32 mouse cellular contexts compared by ENCODE assay signal in genomic region chr9:65363684-65364083, GRCm38 (mm10). TPM values are rescaled to one million over a fixed set of nuclear protein-coding genes. Genes with fewer than 3 reads are reported as not detected.
DNase-seq lines count a peak whose midpoint lies in the region; ATAC-seq lines count a peak whose summit lies in the region.
"Had no signal": no experiment of that assay in that cellular context is flagged by ENCODE, and none has a peak within 500 bp of the region (broad histone marks: within the 10 kb centered on the region; RNA-seq: fewer than 3 reads in every experiment).

No protein-coding gene starts in this region.

- H3K9ac ChIP-seq in heart, embryonic 14.5 days (ENCODE audit: low read length) = no peak overlapping the region
- no peak overlapping the region for H3K9ac ChIP-seq in neural tube, embryonic 11.5 days (ENCODE audit: low read length)
- no peak overlapping the region for H3K9ac ChIP-seq in neural tube, embryonic 15.5 days (replicated peaks)
- H3K9ac ChIP-seq: hindbrain, embryonic 14.5 days; liver, embryonic 14.5 days; lung, embryonic 15.5 days had no signal

- no peaks in the 10 kb centered on the region for H3K9me3 ChIP-seq in heart, embryonic 14.5 days (ENCODE audit: control insufficient read depth, low read length)
- H3K9me3 ChIP-seq in neural tube, embryonic 11.5 days (ENCODE audit: control insufficient read depth, low read length) = no peaks in the 10 kb centered on the region
- no peaks in the 10 kb centered on the region for H3K9me3 ChIP-seq in neural tube, embryonic 15.5 days (replicated peaks)
- H3K9me3 ChIP-seq: lung, embryonic 15.5 days; midbrain, embryonic 10.5 days had no signal

- H3K27ac ChIP-seq in heart, embryonic 14.5 days (replicated peaks in 1 of 2; ENCODE audit: control insufficient read depth in 1 of 2, insufficient read depth in 1 of 2, low read depth in 2 of 2, low read length in 2 of 2) = 0 out of 4 replicates have a peak overlapping the region, but pooled peaks of 1 of the 2 experiments have one; percentile 30
- no peak overlapping the region for H3K27ac ChIP-seq in neural tube, embryonic 11.5 days (ENCODE audit: low read depth, low read length)
- no peak overlapping the region for H3K27ac ChIP-seq in neural tube, embryonic 15.5 days (replicated peaks)
- H3K27ac ChIP-seq: hindbrain, embryonic 14.5 days; liver, embryonic 14.5 days; lung, embryonic 15.5 days; midbrain, embryonic 10.5 days had no signal

- no peaks in the 10 kb centered on the region for H3K27me3 ChIP-seq in heart, embryonic 14.5 days (ENCODE audit: control insufficient read depth, insufficient read depth, low read length)
- H3K27me3 ChIP-seq in neural tube, embryonic 11.5 days (ENCODE audit: control insufficient read depth, insufficient read depth, low read length) = no peaks in the 10 kb centered on the region
- no peaks in the 10 kb centered on the region for H3K27me3 ChIP-seq in neural tube, embryonic 15.5 days (replicated peaks)
- H3K27me3 ChIP-seq: lung, embryonic 15.5 days; Patski had no signal

- H3K36me3 ChIP-seq in heart, embryonic 14.5 days (ENCODE audit: control insufficient read depth, insufficient read depth, low read length) = peaks cover 34% of the 10 kb centered on the region
- H3K36me3 ChIP-seq in neural tube, embryonic 11.5 days (ENCODE audit: control insufficient read depth, insufficient read depth, low read length) = peaks cover 4% of the 10 kb centered on the region; the same call in 1 of the 2 replicates
- H3K36me3 ChIP-seq in neural tube, embryonic 15.5 days = peaks cover 57% of the 10 kb centered on the region

- intact Hi-C loops in heart, postnatal 36 days (cut with DNase I) = no loop called here

- H3K4me2 ChIP-seq in heart, embryonic 14.5 days (ENCODE audit: low read length) = peak overlapping the region; percentile 23
- no peak overlapping the region for H3K4me2 ChIP-seq in neural tube, embryonic 11.5 days (ENCODE audit: low read depth)
- no peak overlapping the region for H3K4me2 ChIP-seq in neural tube, embryonic 15.5 days
- H3K4me2 ChIP-seq: hindbrain, embryonic 14.5 days; lung, embryonic 15.5 days had no signal

- WGBS in heart, embryonic 14.5 days = 25% methylated on average over 9 of the region's 9 CpGs
- 66% methylated on average over 9 of the region's 9 CpGs for WGBS in neural tube, embryonic 11.5 days
- 65% methylated on average over 9 of the region's 9 CpGs for WGBS in neural tube, embryonic 15.5 days

- no peak for DNase-seq in heart, postnatal 36 days
- peak; percentile 42 for DNase-seq in neural tube, embryonic 11.5 days (ENCODE audit: low spot score)
- peak; percentile 34 for DNase-seq in mesoderm, embryonic 11.5 days (ENCODE audit: low read depth, low spot score)
- DNase-seq in right cerebral cortex, postnatal 4 days = no peak
- no peak for DNase-seq in MN1 (ENCODE audit: low spot score)
- DNase-seq: adrenal gland, postnatal 10 days; cerebellum, adult 9-11 months; kidney, postnatal 10 days; lung, postnatal 4 days; right cerebral cortex, postnatal 14 days; thymus, adult 2 months had no signal

- peak; percentile 74; the same call in 1 of the 2 replicates for ATAC-seq in heart, embryonic 14.5 days (ENCODE audit: insufficient number of reproducible peaks, insufficient read depth, low FRiP score, low read depth)
- no peak for ATAC-seq in neural tube, embryonic 11.5 days (ENCODE audit: insufficient read depth, low FRiP score, low TSS enrichment)
- ATAC-seq in neural tube, embryonic 15.5 days (ENCODE audit: low FRiP score) = no peak
- ATAC-seq: intestine, embryonic 16.5 days; Patski had no signal

- no peak overlapping the region for H3K4me3 ChIP-seq in heart, embryonic 14.5 days (ENCODE audit: control insufficient read depth in 1 of 2, insufficient read depth in 1 of 2, low read depth in 1 of 2, low read length in 2 of 2)
- H3K4me3 ChIP-seq in neural tube, embryonic 11.5 days (ENCODE audit: low read depth, low read length) = no peak overlapping the region
- no peak overlapping the region for H3K4me3 ChIP-seq in neural tube, embryonic 15.5 days (replicated peaks)
- H3K4me3 ChIP-seq: lung, embryonic 15.5 days; midbrain, embryonic 10.5 days had no signal

- peaks cover 9 to 20% of the 10 kb centered on the region in 2 experiments for H3K4me1 ChIP-seq in heart, embryonic 14.5 days (ENCODE audit: control insufficient read depth in 2 of 2, insufficient read depth in 2 of 2, low read length in 2 of 2)
- H3K4me1 ChIP-seq in neural tube, embryonic 11.5 days (ENCODE audit: control insufficient read depth, insufficient read depth, low read length) = 0 out of 2 replicates have a peak, but pooled peaks cover 2% of the 10 kb centered on the region
- H3K4me1 ChIP-seq in neural tube, embryonic 15.5 days = no peaks in the 10 kb centered on the region
- H3K4me1 ChIP-seq: lung, embryonic 15.5 days had no signal

RNA-seq across cellular contexts. Expression of gene Ubap1l, which starts 2.8 kb away (rescaled TPM):
- polyA plus RNA-seq in heart, embryonic 14.5 days (2014; fragmentation: Nextera tagmentation; extraction: Ambion mirVana) = not detected in 2 replicates
- under 1 TPM in 1 of 2 experiments, not detected in 1; 0.25 TPM for total RNA-seq in heart, postnatal 36 days (2021)
- 0.37 and 0.82 TPM in 2 replicates for polyA plus RNA-seq in neural tube, embryonic 11.5 days (2014; fragmentation: Nextera tagmentation; extraction: Ambion mirVana)
- polyA plus RNA-seq in neural tube, embryonic 15.5 days (2015; fragmentation: Nextera tagmentation; extraction: Ambion mirVana) = 2.3 and 3.6 TPM in 2 replicates

RNA-seq across cellular contexts. Expression of gene Pdcd7, which starts 17.8 kb away (rescaled TPM):
- polyA plus RNA-seq in heart, embryonic 14.5 days (2014; fragmentation: Nextera tagmentation; extraction: Ambion mirVana) = 8.4 and 10.9 TPM in 2 replicates
- 10 to 100 TPM; 13.4 to 14.7 TPM for total RNA-seq in heart, postnatal 36 days (2021)
- polyA plus RNA-seq in neural tube, embryonic 11.5 days (2014; fragmentation: Nextera tagmentation; extraction: Ambion mirVana) = 13.7 and 14.3 TPM in 2 replicates
- polyA plus RNA-seq in neural tube, embryonic 15.5 days (2015; fragmentation: Nextera tagmentation; extraction: Ambion mirVana) = 8.9 TPM in 2 replicates

RNA-seq across cellular contexts. Expression of gene Kbtbd13, which starts 27.8 kb away (rescaled TPM):
- 0.73 and 1.5 TPM in 2 replicates for polyA plus RNA-seq in heart, embryonic 14.5 days (2014; fragmentation: Nextera tagmentation; extraction: Ambion mirVana)
- 1 to 10 TPM; 2.2 to 2.4 TPM for total RNA-seq in heart, postnatal 36 days (2021)
- polyA plus RNA-seq in neural tube, embryonic 11.5 days (2014; fragmentation: Nextera tagmentation; extraction: Ambion mirVana) = 0.66 and 0.76 TPM in 2 replicates
- polyA plus RNA-seq in neural tube, embryonic 15.5 days (2015; fragmentation: Nextera tagmentation; extraction: Ambion mirVana) = 0.51 TPM in 2 replicates

RNA-seq across cellular contexts. Expression of gene Rasl12, which starts 34.6 kb away (rescaled TPM):
- polyA plus RNA-seq in heart, embryonic 14.5 days (2014; fragmentation: Nextera tagmentation; extraction: Ambion mirVana) = 5.5 and 6.1 TPM in 2 replicates
- 1 to 10 TPM; 8.4 to 9.2 TPM for total RNA-seq in heart, postnatal 36 days (2021)
- 6.9 and 7.8 TPM in 2 replicates for polyA plus RNA-seq in neural tube, embryonic 11.5 days (2014; fragmentation: Nextera tagmentation; extraction: Ambion mirVana)
- polyA plus RNA-seq in neural tube, embryonic 15.5 days (2015; fragmentation: Nextera tagmentation; extraction: Ambion mirVana) = 5.8 and 7.4 TPM in 2 replicates

RNA-seq across cellular contexts. Expression of gene Slc51b, which starts 59.1 kb away (rescaled TPM):
- not detected in 2 replicates for polyA plus RNA-seq in heart, embryonic 14.5 days (2014; fragmentation: Nextera tagmentation; extraction: Ambion mirVana)
- not detected for total RNA-seq in heart, postnatal 36 days (2021)
- not detected in 2 replicates for polyA plus RNA-seq in neural tube, embryonic 11.5 days (2014; fragmentation: Nextera tagmentation; extraction: Ambion mirVana)
- polyA plus RNA-seq in neural tube, embryonic 15.5 days (2015; fragmentation: Nextera tagmentation; extraction: Ambion mirVana) = 0.27 TPM in 1 of 2 replicates, not detected in the other
- total RNA-seq: gastrocnemius, adult 18-20 months; gastrocnemius, postnatal 4 days; layer of hippocampus, adult 18-20 months; layer of hippocampus, postnatal 25 days; left cerebral cortex, postnatal 25 days; midbrain, postnatal 0 days had no signal
- polyA plus RNA-seq: brain, embryonic 14.5 days; cortical plate, adult 2 months; forebrain, embryonic 11.5 days; hindbrain, embryonic 14.5 days; limb, embryonic 14.5 days; lung, embryonic 15.5 days; midbrain, embryonic 10.5 days; midbrain, postnatal 0 days; spleen, adult 2 months; stomach, embryonic 14.5 days; urinary bladder, adult 2 months had no signal

Comparison
In these comparisons a context has a peak if more than half of its experiments do, and no peak if none do; other contexts are left out.
1. DNase-seq: peak in neural tube, embryonic 11.5 days (single experiment) and mesoderm, embryonic 11.5 days (single experiment); none in heart, postnatal 36 days (0 of 2), right cerebral cortex, postnatal 4 days (single experiment) and MN1 (single experiment).